Mouse (Mus musculus) embryonic fibroblast, embryonic 13.5 days (primary cell): ENCODE results near the gene Ddx1.

Experiments used
- CTCF ChIP-seq: IDR thresholded peaks from 2 replicates; pipeline ENCODE4 v1.5.1; 2011; ENCODE audit warnings: mild to moderate bottlenecking, control low read depth, low read length, moderate library complexity, borderline replicate concordance; ENCODE audit not compliant: insufficient read depth
- POLR2A ChIP-seq: IDR thresholded peaks from 2 replicates; pipeline ENCODE4 v1.6.1; 2011; ENCODE audit warnings: low read depth, mild to moderate bottlenecking, control low read depth, low read length, moderate library complexity

DNA sequence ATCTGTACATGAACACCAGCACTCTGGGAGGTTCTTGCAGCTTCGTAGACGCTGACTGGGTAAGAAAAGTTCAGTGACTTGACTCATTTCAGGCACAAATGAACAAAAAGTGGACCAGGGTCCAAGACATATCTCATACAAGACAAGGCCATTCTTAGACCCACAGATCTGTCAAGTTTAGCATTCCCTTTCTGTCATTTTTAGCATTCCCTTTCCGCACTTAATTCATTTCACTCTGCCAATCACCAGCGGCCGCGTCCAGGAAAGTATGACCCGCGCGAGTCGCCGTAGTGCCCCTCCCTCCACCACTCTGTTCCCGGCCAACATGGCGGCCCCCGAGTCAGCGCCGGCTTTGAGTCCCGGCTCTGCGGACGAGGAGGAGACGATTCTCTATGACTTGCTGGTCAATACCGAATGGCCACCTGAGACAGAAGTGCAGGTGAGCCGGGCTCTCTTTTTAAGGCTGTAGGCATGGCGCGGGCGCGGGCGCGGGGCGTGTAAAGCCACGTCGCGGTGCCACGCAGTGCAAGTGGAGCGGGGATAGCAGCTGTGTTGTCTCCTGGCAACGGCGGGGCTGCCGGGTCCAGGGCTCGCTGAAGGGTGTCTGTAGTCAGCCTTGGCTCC, 19.9 kb upstream of the Ddx1 start, which contains the start of gene Nbas:
- TF ChIP-seq CTCF (no peak), POLR2A (peak; percentile 72)
